Mouse (Mus musculus) midbrain, embryonic 14.5 days (tissue): ENCODE data around the gene Cacfd1. TPM values are rescaled to one million over a fixed set of nuclear protein-coding genes. Genes with fewer than 3 reads are reported as not detected.

Experiments used
- ATAC-seq: fragments of 200-750 bp; cut with Nextera tagmentation; 2 replicates; pipeline ENCODE4 v1.8.0; 2017; ENCODE audit warnings: moderate number of reproducible peaks, moderate library complexity; ENCODE audit not compliant: low FRiP score, low TSS enrichment
- DNase-seq: peaks from one replicate; pipeline ENCODE4 v3.0.0-alpha.2; 2015
- H3K27ac ChIP-seq: fragments of 300-500 bp; sonication (generic); replicated peaks from 2 replicates; pipeline ENCODE4 v1.5.1; 2014; ENCODE audit warnings: mild to moderate bottlenecking, low read depth, low read length, moderate library complexity
- H3K27me3 ChIP-seq: fragments of 300-500 bp; sonication (generic); 2 replicates; pipeline ENCODE4 v1.6.1; 2014; ENCODE audit warnings: low read length, control low read depth, mixed read lengths; ENCODE audit not compliant: control insufficient read depth, insufficient read depth
- H3K36me3 ChIP-seq: fragments of 300-500 bp; sonication (generic); 2 replicates; pipeline ENCODE4 v1.6.1; 2014; ENCODE audit warnings: low read length, control low read depth; ENCODE audit not compliant: control insufficient read depth, insufficient read depth
- H3K4me1 ChIP-seq: fragments of 300-500 bp; sonication (generic); 2 replicates; pipeline ENCODE4 v1.6.1; 2014; ENCODE audit warnings: mild to moderate bottlenecking, antibody characterized with exemption, low read length, control low read depth; ENCODE audit not compliant: control insufficient read depth, insufficient read depth
- H3K4me2 ChIP-seq: fragments of 300-500 bp; sonication (generic); 2 replicates; pipeline ENCODE4 v1.6.1; 2014; ENCODE audit warnings: mild to moderate bottlenecking, low read length, moderate library complexity
- H3K4me3 ChIP-seq: fragments of 300-500 bp; sonication (generic); replicated peaks from 2 replicates; pipeline ENCODE4 v1.5.1; 2014; ENCODE audit warnings: low read depth, low read length
- H3K9ac ChIP-seq: fragments of 300-500 bp; sonication (generic); replicated peaks from 2 replicates; pipeline ENCODE4 v1.6.1; 2014; ENCODE audit warnings: mild to moderate bottlenecking, low read length, moderate library complexity
- H3K9me3 ChIP-seq: fragments of 300-500 bp; sonication (generic); 2 replicates; pipeline ENCODE4 v1.6.1; 2016; ENCODE audit warnings: low read length, control low read depth, mixed read lengths; ENCODE audit not compliant: control insufficient read depth
- WGBS: fragments of 180-500 bp; shearing (Covaris S2); extraction: QIAGEN DNeasy Blood & Tissue Kit; methylation state at CpG from one replicate; pipeline ENCODE4 v1.1.7; 2014; 5-methylcytosine and 5-hydroxymethylcytosine counted together
- polyA plus RNA-seq: library from polyadenylated mRNA; unstranded; fragments of >200 nt; fragmentation: Nextera tagmentation; extraction: Ambion mirVana; gene quantifications from 2 replicates; pipeline ENCODE4 v1.2.1, GENCODE M21; 2014

The Cacfd1 gene
- polyA plus RNA-seq, 1 experiment from 2014 or later, result 81.4 TPM

GRCm38 (mm10) chr2:26984179-26984578 is 25.5 kb upstream of the Cacfd1 start:
- Histone ChIP-seq H3K9me3 (no peaks in the 10 kb centered on the region), H3K4me3 (no peak overlapping the region), H3K27me3 (no peaks in the 10 kb centered on the region), H3K4me1 (no peaks in the 10 kb centered on the region), H3K27ac (no peak overlapping the region), H3K4me2 (no peak overlapping the region), H3K36me3 (no peaks in the 10 kb centered on the region), H3K9ac (no peak overlapping the region)
- ATAC-seq (no peak), DNase-seq (no peak)
- WGBS, result 79% methylated on average over 2 of the region's 2 CpGs

- H3K27ac ChIP-seq, result no peak overlapping the region
- no peak overlapping the region for H3K9ac ChIP-seq
Measured at GRCm38 (mm10) chr2:26984640-26985039, 25.1 kb upstream of the Cacfd1 start.

GRCm38 (mm10) chr2:26993936-26994335 is 15.8 kb upstream of the Cacfd1 start:
- H3K9me3 ChIP-seq, result no peaks in the 10 kb centered on the region
- H3K27ac ChIP-seq, result no peak overlapping the region
- DNase-seq (no peak), ATAC-seq (no peak)
- no peak overlapping the region for H3K9ac ChIP-seq
- no peak overlapping the region for H3K4me3 ChIP-seq
- H3K4me2 ChIP-seq, result no peak overlapping the region
- 83% methylated on average over 3 of the region's 3 CpGs for WGBS
- H3K4me1 ChIP-seq, result no peaks in the 10 kb centered on the region
- H3K36me3 ChIP-seq, result no peaks in the 10 kb centered on the region
- H3K27me3 ChIP-seq, result no peaks in the 10 kb centered on the region

More at GRCm38 (mm10) chr2:26984640-26985039, 25.1 kb upstream of the Cacfd1 start:
- DNase-seq (no peak), ATAC-seq (no peak)
- 87% methylated on average over 5 of the region's 5 CpGs for WGBS
- no peaks in the 10 kb centered on the region for H3K4me1 ChIP-seq
- H3K36me3 ChIP-seq, result no peaks in the 10 kb centered on the region
- no peak overlapping the region for H3K4me2 ChIP-seq
- H3K9me3 ChIP-seq, result no peaks in the 10 kb centered on the region
- H3K4me3 ChIP-seq, result no peak overlapping the region
- no peaks in the 10 kb centered on the region for H3K27me3 ChIP-seq

GRCm38 (mm10) chr2:26997498-26997897 is 12.2 kb upstream of the Cacfd1 start:
- 68% methylated on average over 1 of the region's 1 CpGs for WGBS
- Histone ChIP-seq H3K36me3 (no peaks in the 10 kb centered on the region), H3K9ac (no peak overlapping the region), H3K27me3 (no peaks in the 10 kb centered on the region), H3K4me1 (no peaks in the 10 kb centered on the region), H3K27ac (no peak overlapping the region), H3K4me2 (no peak overlapping the region), H3K4me3 (no peak overlapping the region), H3K9me3 (no peaks in the 10 kb centered on the region)
- no peak for DNase-seq
- ATAC-seq, result no peak

- no peaks in the 10 kb centered on the region for H3K27me3 ChIP-seq
- H3K9me3 ChIP-seq, result no peaks in the 10 kb centered on the region
- no peak overlapping the region for H3K9ac ChIP-seq
- no peak overlapping the region for H3K4me2 ChIP-seq
- no peak overlapping the region for H3K27ac ChIP-seq
- no peak overlapping the region for H3K4me3 ChIP-seq
- ATAC-seq (no peak), DNase-seq (no peak)
- H3K4me1 ChIP-seq, result no peaks in the 10 kb centered on the region
- 95% methylated on average over 7 of the region's 7 CpGs for WGBS
- no peaks in the 10 kb centered on the region for H3K36me3 ChIP-seq
Measured at GRCm38 (mm10) chr2:26997993-26998392, 11.7 kb upstream of the Cacfd1 start.

GRCm38 (mm10) chr2:27006255-27006654 is 3.5 kb upstream of the Cacfd1 start:
- no peaks in the 10 kb centered on the region for H3K27me3 ChIP-seq
- no peak for ATAC-seq
- H3K9ac ChIP-seq, result no peak overlapping the region
- no peak overlapping the region for H3K4me2 ChIP-seq
- H3K9me3 ChIP-seq, result no peaks in the 10 kb centered on the region
- H3K36me3 ChIP-seq, result no peaks in the 10 kb centered on the region
- DNase-seq, result no peak
- no peak overlapping the region for H3K4me3 ChIP-seq
- peaks cover 14% of the 10 kb centered on the region for H3K4me1 ChIP-seq
- no peak overlapping the region for H3K27ac ChIP-seq
- WGBS, result 78% methylated on average over 4 of the region's 4 CpGs

GRCm38 (mm10) chr2:27007701-27008100 is 2.0 kb upstream of the Cacfd1 start:
- no peaks in the 10 kb centered on the region for H3K27me3 ChIP-seq
- 73% methylated on average over 7 of the region's 7 CpGs for WGBS
- no peak overlapping the region for H3K4me2 ChIP-seq

GRCm38 (mm10) chr2:27017802-27018201 is 8.1 kb downstream of the Cacfd1 start:
- Histone ChIP-seq H3K9me3 (no peaks in the 10 kb centered on the region), H3K4me2 (no peak overlapping the region), H3K9ac (no peak overlapping the region), H3K4me3 (no peak overlapping the region), H3K27me3 (no peaks in the 10 kb centered on the region), H3K4me1 (no peaks in the 10 kb centered on the region), H3K36me3 (peaks cover 74% of the 10 kb centered on the region), H3K27ac (no peak overlapping the region)
- DNase-seq (peak; percentile 84), ATAC-seq (no peak)
- WGBS, result 49% methylated on average over 5 of the region's 5 CpGs

More at GRCm38 (mm10) chr2:27007701-27008100, 2.0 kb upstream of the Cacfd1 start:
- no peak for DNase-seq
- Histone ChIP-seq H3K4me1 (peaks cover 20% of the 10 kb centered on the region), H3K4me3 (no peak overlapping the region), H3K36me3 (no peaks in the 10 kb centered on the region), H3K9me3 (no peaks in the 10 kb centered on the region), H3K9ac (no peak overlapping the region), H3K27ac (no peak overlapping the region)
- no peak for ATAC-seq

- Histone ChIP-seq H3K9me3 (no peaks in the 10 kb centered on the region), H3K4me3 (no peak overlapping the region), H3K36me3 (peaks cover 60% of the 10 kb centered on the region), H3K4me2 (no peak overlapping the region), H3K27me3 (no peaks in the 10 kb centered on the region), H3K9ac (no peak overlapping the region), H3K27ac (no peak overlapping the region), H3K4me1 (no peaks in the 10 kb centered on the region)
- ATAC-seq (no peak), DNase-seq (no peak)
- WGBS, result 94% methylated on average over 2 of the region's 2 CpGs
Measured at GRCm38 (mm10) chr2:27019530-27019929, 9.8 kb downstream of the Cacfd1 start.
